Mouse (Mus musculus) kidney, embryonic 14.5 days (tissue): ENCODE data around the gene Heatr9. TPM values are rescaled to one million over a fixed set of nuclear protein-coding genes. Genes with fewer than 3 reads are reported as not detected.
"Not testable (repeated sequence)": the region's sequence is repeated elsewhere in the genome, so short reads cannot be mapped to it uniquely, and the experiment has no call there.

Experiments
- ATAC-seq: fragments of 200-750 bp; cut with Nextera tagmentation; 2 replicates; pipeline ENCODE4 v1.8.0; 2017; ENCODE audit warnings: moderate number of reproducible peaks, mild to moderate bottlenecking, moderate TSS enrichment, moderate library complexity; ENCODE audit not compliant: low FRiP score, low TSS enrichment
- H3K27ac ChIP-seq: fragments of 300-500 bp; sonication (generic); 2 replicates; pipeline ENCODE4 v1.5.1; 2014; ENCODE audit warnings: low read depth, mild to moderate bottlenecking, low read length, moderate library complexity, mixed read lengths
- H3K27me3 ChIP-seq: fragments of 300-500 bp; sonication (generic); 2 replicates; pipeline ENCODE4 v1.6.1; 2014; ENCODE audit warnings: mild to moderate bottlenecking, low read length; ENCODE audit not compliant: control insufficient read depth, insufficient read depth
- H3K36me3 ChIP-seq: fragments of 300-500 bp; sonication (generic); 2 replicates; pipeline ENCODE4 v1.6.1; 2014; ENCODE audit warnings: low read length, mixed read lengths; ENCODE audit not compliant: control insufficient read depth, insufficient read depth
- H3K4me1 ChIP-seq: fragments of 300-500 bp; sonication (generic); 2 replicates; pipeline ENCODE4 v1.6.1; 2014; ENCODE audit warnings: low read length, mixed read lengths; ENCODE audit not compliant: control insufficient read depth, insufficient read depth
- H3K4me2 ChIP-seq: fragments of 300-500 bp; sonication (generic); replicated peaks from 2 replicates; pipeline ENCODE4 v1.6.1; 2014; ENCODE audit warnings: low read depth, mild to moderate bottlenecking, low read length
- H3K4me3 ChIP-seq: fragments of 300-500 bp; sonication (generic); 2 replicates; pipeline ENCODE4 v1.5.1; 2014; ENCODE audit warnings: mild to moderate bottlenecking, low read length
- H3K9ac ChIP-seq: fragments of 300-500 bp; sonication (generic); 2 replicates; pipeline ENCODE4 v1.6.1; 2014; ENCODE audit warnings: low read depth, mild to moderate bottlenecking, low read length, moderate library complexity
- H3K9me3 ChIP-seq: fragments of 300-500 bp; sonication (generic); 2 replicates; pipeline ENCODE4 v1.6.1; 2016; ENCODE audit warnings: low read length; ENCODE audit not compliant: control insufficient read depth
- WGBS: fragments of 180-500 bp; shearing (Covaris S2); extraction: QIAGEN DNeasy Blood & Tissue Kit; methylation state at CpG from one replicate; pipeline ENCODE4 v1.1.7; 2014; 5-methylcytosine and 5-hydroxymethylcytosine counted together
- polyA plus RNA-seq: library from polyadenylated mRNA; unstranded; fragments of >200 nt; fragmentation: Nextera tagmentation; extraction: Ambion mirVana; gene quantifications from 2 replicates; pipeline ENCODE4 v1.2.1, GENCODE M21; 2014

The Heatr9 gene
- polyA plus RNA-seq, 1 experiment from 2014 or later, result not detected

DNA sequence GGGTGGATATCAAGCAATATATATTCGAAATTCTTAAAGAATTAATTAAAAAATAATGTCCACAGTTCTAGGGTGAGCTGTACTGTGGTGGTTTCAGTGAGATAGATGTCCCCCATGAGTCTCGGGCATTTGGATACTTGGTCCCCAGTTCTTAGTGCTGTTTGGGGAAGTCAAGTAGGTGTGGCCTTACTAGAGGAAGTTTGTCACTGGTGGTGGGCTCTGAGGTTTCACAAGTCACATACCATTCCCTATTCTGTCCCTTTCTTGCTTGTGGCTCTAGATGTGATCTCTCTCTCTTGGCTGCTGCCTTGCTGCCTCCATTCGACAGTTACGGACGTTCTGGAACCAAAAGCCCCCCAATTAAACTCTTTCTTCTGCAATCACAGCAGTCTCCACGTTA, 38.4 kb upstream of the Heatr9 start:
- no peak overlapping the region for H3K27ac ChIP-seq
- 71% methylated on average over 6 of the region's 6 CpGs for WGBS
- no peaks in the 10 kb centered on the region for H3K27me3 ChIP-seq

DNA sequence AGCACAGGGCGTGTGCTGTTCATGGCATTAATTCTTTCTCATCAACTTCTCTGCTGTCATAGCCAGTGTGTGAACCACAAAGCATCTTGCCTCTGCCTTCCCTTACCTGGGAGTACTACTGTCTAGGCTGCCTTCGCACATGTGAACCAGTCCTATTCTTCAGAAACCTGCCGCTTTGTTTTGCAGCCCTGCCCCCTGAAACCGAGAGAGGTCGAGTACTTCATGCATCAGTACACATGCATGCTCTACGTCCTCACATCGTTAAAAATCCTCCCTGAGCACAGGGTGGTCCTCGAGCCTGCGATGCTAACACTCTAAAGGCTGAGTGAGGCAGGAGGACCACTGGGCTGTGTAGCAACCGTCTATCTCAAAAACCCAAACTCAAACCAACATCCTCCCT, 35.1 kb upstream of the Heatr9 start:
- H3K27me3 ChIP-seq, result no peaks in the 10 kb centered on the region
- H3K27ac ChIP-seq, result no peak overlapping the region
- 0 out of 2 replicates have a peak, but pooled peaks have one; percentile 12 for ATAC-seq
- no peak overlapping the region for H3K4me3 ChIP-seq
- peaks cover 6% of the 10 kb centered on the region; the same call in 1 of the 2 replicates for H3K4me1 ChIP-seq
- no peak overlapping the region for H3K4me2 ChIP-seq
- 41% methylated on average over 10 of the region's 10 CpGs for WGBS
- no peaks in the 10 kb centered on the region for H3K36me3 ChIP-seq
- H3K9ac ChIP-seq, result no peak overlapping the region
- no peaks in the 10 kb centered on the region for H3K9me3 ChIP-seq

More for the DNA sequence above, 38.4 kb upstream of the Heatr9 start:
- Histone ChIP-seq H3K9ac (no peak overlapping the region), H3K4me2 (no peak overlapping the region), H3K36me3 (no peaks in the 10 kb centered on the region), H3K4me3 (no peak overlapping the region), H3K9me3 (no peaks in the 10 kb centered on the region), H3K4me1 (peaks cover 6% of the 10 kb centered on the region; the same call in 1 of the 2 replicates)
- no peak for ATAC-seq

DNA sequence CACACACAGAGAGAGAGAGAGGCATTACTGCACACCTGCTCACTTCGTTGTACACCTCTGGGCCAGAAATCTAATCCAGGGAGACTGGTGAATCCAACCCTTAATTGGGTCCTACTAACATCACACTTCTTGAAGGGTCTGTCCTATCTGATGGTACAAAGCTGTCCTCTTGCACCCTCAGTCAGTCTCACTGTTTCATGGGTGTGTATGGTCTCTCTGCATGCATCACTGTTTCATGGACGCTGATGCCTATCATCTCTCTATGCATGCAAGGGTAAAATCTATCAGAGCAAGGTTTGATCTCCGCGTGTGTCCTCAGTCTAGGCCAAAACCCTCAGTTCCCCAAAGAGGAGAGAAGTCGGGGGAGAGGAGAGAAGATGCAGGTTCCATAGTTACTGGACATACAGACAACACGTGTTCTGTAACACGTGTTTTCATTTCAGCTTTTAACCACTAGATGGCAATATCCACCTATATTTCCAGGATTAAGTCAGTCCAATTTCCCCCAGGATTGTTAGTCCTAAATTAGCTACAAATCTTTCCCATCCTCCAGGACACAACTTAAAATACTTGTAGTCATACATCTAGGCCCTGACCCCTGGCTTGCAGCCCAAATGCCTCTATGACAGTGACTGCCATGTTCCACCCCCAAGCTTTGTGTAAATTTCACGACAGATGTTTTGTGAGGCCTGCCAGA, 34.3 kb upstream of the Heatr9 start:
- no peaks in the 10 kb centered on the region for H3K36me3 ChIP-seq
- no peak overlapping the region for H3K4me3 ChIP-seq
- ATAC-seq, result peak; percentile 75
- H3K4me2 ChIP-seq, result no peak overlapping the region
- peaks cover 6% of the 10 kb centered on the region; the same call in 1 of the 2 replicates for H3K4me1 ChIP-seq
- no peak overlapping the region for H3K9ac ChIP-seq
- H3K27ac ChIP-seq, result no peak overlapping the region
- WGBS, result 30% methylated on average over 8 of the region's 8 CpGs
- no peaks in the 10 kb centered on the region for H3K27me3 ChIP-seq
- no peaks in the 10 kb centered on the region for H3K9me3 ChIP-seq

DNA sequence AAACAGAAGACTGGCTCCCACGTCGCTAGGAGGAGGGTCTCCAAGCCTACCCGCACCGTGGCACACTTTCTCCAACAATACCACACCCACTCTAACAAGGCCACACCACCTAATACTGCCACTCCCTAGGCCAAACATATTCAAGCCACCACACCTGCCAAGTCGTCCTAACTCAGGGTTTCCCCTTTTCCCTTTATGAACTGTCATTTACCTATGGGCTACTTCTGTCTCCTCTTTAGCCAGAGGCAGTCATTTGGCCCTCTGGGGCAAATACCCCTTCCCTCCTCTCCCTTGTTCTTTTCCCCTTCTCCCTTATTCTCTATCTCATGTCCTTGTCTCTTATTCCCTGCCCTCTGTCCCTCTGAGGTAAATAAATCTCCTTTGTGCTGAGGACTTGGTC, 29.7 kb upstream of the Heatr9 start:
- Histone ChIP-seq H3K9ac (no peak overlapping the region), H3K36me3 (no peaks in the 10 kb centered on the region), H3K27me3 (no peaks in the 10 kb centered on the region), H3K4me3 (no peak overlapping the region), H3K9me3 (no peaks in the 10 kb centered on the region), H3K4me1 (peaks cover 1% of the 10 kb centered on the region; the same call in 1 of the 2 replicates), H3K27ac (no peak overlapping the region), H3K4me2 (no peak overlapping the region)
- WGBS, result 84% methylated on average over 5 of the region's 5 CpGs
- ATAC-seq, result no peak

DNA sequence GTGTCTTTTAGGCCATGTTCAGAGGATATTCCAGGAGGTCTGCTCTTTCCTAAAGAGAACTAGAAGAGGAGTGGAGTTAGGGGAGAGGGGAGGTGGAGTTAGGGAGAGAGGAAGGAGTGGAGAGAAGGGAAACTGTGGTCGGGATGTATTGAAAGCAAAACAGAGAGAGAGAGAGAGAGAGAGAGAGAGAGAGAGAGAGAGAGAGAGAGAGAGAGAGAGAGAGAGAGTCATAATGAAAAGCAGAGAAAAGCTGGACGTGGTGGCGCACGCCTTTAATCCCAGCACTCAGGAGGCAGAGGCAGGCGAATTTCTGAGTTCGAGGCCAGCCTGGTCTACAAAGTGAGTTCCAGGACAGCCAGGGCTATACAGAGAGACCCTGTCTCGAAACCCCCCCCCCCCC, 29.1 kb upstream of the Heatr9 start:
- H3K9ac ChIP-seq, H3K27me3 ChIP-seq, ATAC-seq, H3K4me1 ChIP-seq, H3K36me3 ChIP-seq, H3K4me3 ChIP-seq, H3K4me2 ChIP-seq, H3K27ac ChIP-seq, H3K9me3 ChIP-seq: not testable (repeated sequence)
- 87% methylated on average over 7 of the region's 7 CpGs for WGBS

DNA sequence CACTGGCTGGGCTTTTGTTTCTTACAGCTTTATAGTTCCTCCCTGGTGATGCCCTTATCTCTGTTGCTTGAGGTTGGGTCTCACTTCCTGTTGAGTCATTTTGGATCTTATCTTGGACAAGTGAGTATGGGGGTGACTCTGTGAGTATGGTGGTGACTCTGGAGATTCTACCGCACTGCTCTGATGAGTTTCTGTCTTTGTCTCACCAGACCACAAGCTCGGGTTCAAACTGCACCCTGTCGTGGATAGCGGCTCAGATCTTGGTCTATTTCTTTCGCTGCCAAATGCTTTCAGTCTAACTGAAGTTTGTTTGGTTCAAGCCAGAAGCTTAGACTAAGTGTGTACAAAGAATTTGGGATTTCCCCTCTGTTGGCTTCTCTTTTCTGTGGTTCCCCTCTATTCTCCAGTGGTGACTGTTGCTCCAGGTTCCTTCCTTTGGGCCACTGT, 28.2 kb upstream of the Heatr9 start:
- Histone ChIP-seq H3K27ac (no peak overlapping the region), H3K4me2 (no peak overlapping the region), H3K9ac (no peak overlapping the region), H3K9me3 (no peaks in the 10 kb centered on the region), H3K4me3 (no peak overlapping the region), H3K27me3 (no peaks in the 10 kb centered on the region), H3K36me3 (no peaks in the 10 kb centered on the region), H3K4me1 (no peaks in the 10 kb centered on the region)
- no peak for ATAC-seq
- WGBS, result 94% methylated on average over 5 of the region's 5 CpGs

DNA sequence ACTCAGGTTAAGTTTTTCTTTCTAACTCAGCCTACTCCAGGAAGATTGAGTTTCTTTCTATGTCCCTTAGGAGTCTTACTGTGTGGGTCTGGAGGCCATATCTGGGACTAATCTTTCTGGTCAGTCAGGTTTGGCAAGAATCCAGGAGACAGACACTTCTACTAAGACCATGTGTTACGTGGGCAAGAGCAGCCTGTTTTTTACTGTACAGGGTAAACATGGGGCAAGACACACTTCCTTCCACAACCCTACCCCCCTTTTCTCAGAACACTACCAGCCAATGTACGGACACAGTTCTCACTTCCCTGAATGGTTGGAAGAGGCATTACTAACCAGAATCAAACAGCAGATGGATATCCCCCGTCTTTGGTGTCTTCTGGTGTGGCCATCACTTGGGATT, 22.2 kb upstream of the Heatr9 start:
- no peak for ATAC-seq
- Histone ChIP-seq H3K9me3 (no peaks in the 10 kb centered on the region), H3K4me2 (no peak overlapping the region), H3K36me3 (no peaks in the 10 kb centered on the region), H3K27ac (no peak overlapping the region), H3K9ac (no peak overlapping the region), H3K4me1 (no peaks in the 10 kb centered on the region), H3K27me3 (no peaks in the 10 kb centered on the region), H3K4me3 (no peak overlapping the region)
- 71% methylated on average over 3 of the region's 3 CpGs for WGBS

DNA sequence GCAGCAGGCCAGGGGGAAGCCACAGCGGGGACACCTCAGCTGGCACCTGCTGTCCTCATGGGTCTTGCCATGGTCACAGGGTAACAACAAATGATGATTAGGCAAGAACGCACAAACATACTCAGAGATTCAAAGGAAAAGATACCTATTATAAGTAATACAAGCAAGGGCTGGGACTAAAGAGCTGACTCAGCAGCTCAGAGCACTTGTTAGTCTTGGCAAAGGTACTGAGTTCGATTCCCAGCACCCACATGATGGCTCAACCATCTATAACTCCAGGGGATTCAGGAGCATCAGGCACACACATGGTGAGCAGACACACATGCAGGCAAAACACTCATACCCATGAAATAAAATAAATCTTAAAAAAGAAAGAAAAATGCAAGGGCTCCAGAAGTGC, 19.4 kb upstream of the Heatr9 start:
- H3K9me3 ChIP-seq, result no peaks in the 10 kb centered on the region
- H3K9ac ChIP-seq, result no peak overlapping the region
- no peak for ATAC-seq
- no peaks in the 10 kb centered on the region for H3K27me3 ChIP-seq
- no peak overlapping the region for H3K4me2 ChIP-seq
- no peak overlapping the region for H3K4me3 ChIP-seq
- H3K4me1 ChIP-seq, result no peaks in the 10 kb centered on the region
- no peaks in the 10 kb centered on the region for H3K36me3 ChIP-seq
- 91% methylated on average over 3 of the region's 3 CpGs for WGBS
- no peak overlapping the region for H3K27ac ChIP-seq

DNA sequence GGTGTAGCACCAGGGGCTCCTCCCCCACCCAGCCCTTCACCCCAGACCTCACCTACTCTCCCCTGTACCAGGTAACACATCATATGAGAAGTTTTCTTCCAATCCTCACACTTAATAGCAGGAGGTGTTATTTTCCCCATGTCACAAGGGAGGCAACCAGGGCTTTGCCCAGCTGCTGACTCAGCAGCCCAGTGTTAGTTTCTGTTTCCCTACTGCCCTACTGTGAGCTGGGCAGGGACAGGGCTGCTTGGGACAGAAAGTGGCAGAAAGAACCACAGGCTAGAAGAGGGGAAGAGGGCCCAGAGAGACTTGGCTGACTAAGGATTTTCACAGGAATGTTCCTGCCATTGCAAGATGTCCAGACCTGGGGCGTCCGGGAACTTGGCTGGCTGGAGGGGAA, 19.0 kb upstream of the Heatr9 start:
- no peaks in the 10 kb centered on the region for H3K9me3 ChIP-seq
- H3K4me1 ChIP-seq, result no peaks in the 10 kb centered on the region
- H3K4me2 ChIP-seq, result no peak overlapping the region
- WGBS, result 98% methylated on average over 2 of the region's 2 CpGs
- no peaks in the 10 kb centered on the region for H3K27me3 ChIP-seq
- no peak overlapping the region for H3K4me3 ChIP-seq
- no peak overlapping the region for H3K9ac ChIP-seq
- ATAC-seq, result no peak
- no peak overlapping the region for H3K27ac ChIP-seq
- no peaks in the 10 kb centered on the region for H3K36me3 ChIP-seq
